Mouse (Mus musculus): ENCODE results near the gene Urb1.

- no peak for TF ChIP-seq POLR2A (IDR thresholded peaks at IDR 0.05; ENCODE audit: insufficient read depth, low read depth, low read length)
- no peak for TF ChIP-seq CTCF (IDR thresholded peaks at IDR 0.05)
- TF ChIP-seq EP300 (IDR thresholded peaks at IDR 0.05; ENCODE audit: insufficient read depth, low read depth, low read length) = no peak
Observed at GRCm38 (mm10) chr16:90804466-90804865, 5.7 kb downstream of the Urb1 start.
